Mouse (Mus musculus): ENCODE data around the gene 4930556J24Rik.

DNA sequence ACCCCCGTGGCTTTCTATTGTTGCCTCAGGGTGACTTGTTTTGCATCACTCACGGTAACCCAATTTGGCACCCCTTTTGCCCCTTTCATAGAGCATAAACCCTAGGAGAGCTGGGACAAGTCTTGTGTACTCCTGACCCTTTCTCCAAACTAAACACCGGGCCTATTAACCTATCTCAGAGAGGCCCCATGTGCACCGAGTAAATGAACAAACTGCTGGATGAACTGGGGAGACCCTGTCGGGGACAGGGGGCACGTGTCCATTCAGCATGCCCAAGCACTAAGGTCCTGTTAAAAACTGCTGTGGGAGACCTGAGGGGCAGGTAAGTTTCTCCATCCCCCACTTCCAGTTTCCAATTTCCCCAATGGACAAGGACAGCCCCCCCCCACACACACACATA lies 45.6 kb downstream of the 4930556J24Rik start:
- TF ChIP-seq CTCF (IDR thresholded peaks at IDR 0.05; ENCODE audit: low read depth, low read length), result no peak
- TF ChIP-seq POLR2A (IDR thresholded peaks at IDR 0.05; ENCODE audit: extremely low read depth, insufficient read depth, low read length), result no peak
